Mouse (Mus musculus): ENCODE measurements around the gene Avpi1. TPM values are rescaled to one million over a fixed set of nuclear protein-coding genes. Genes with fewer than 3 reads are reported as not detected.
A peak's percentile ranks its signal among the peaks of the same experiment; 100 is the strongest.

The Avpi1 gene
- total and polyA plus RNA-seq, 3 experiments, result 49.5 to 53.3 TPM; not detected in 1

- H3K79me2 ChIP-seq (ENCODE audit: control insufficient read depth, insufficient read depth, low read length, poor library complexity), result peaks cover 17% of the 10 kb centered on the region
- H3K27ac ChIP-seq (ENCODE audit: control insufficient read depth, low read depth, low read length), result peak overlapping the region; percentile 79
- H3K27me3 ChIP-seq (ENCODE audit: control insufficient read depth in 1 of 2, insufficient read depth in 2 of 2, low read length in 2 of 2), result no peaks in the 10 kb centered on the region
- H3K36me3 ChIP-seq (ENCODE audit: control insufficient read depth in 1 of 2, insufficient read depth in 2 of 2, low read length in 2 of 2), result peaks cover 0 to 27% of the 10 kb centered on the region in 2 experiments; a peak in 2 of 4 replicates
- peaks cover 13 to 32% of the 10 kb centered on the region in 2 experiments for H3K4me1 ChIP-seq (ENCODE audit: control insufficient read depth in 1 of 2, insufficient read depth in 2 of 2, low read length in 2 of 2)
- peak; percentile 91 for DNase-seq (ENCODE audit: low read depth, low spot score)
- H3K4me3 ChIP-seq (ENCODE audit: control insufficient read depth in 1 of 2, insufficient read depth in 1 of 2, low read depth in 2 of 2, low read length in 2 of 2), result peak overlapping the region; percentile 86 to 90
- H3K9me3 ChIP-seq (replicated peaks; ENCODE audit: insufficient read depth, low read length), result no peaks in the 10 kb centered on the region
- peak overlapping the region; percentile 56 for H3K9ac ChIP-seq (ENCODE audit: control insufficient read depth, low read depth, low read length, poor library complexity, severe bottlenecking)
- peak; percentile 51; the same call in 1 of the 2 replicates for TF ChIP-seq HCFC1 (IDR thresholded peaks at IDR 0.05; ENCODE audit: low read depth, low read length)
- peak; percentile 45; the same call in 1 of the 2 replicates for TF ChIP-seq GABPA (IDR thresholded peaks at IDR 0.05; ENCODE audit: low read depth, low read length)
- TF ChIP-seq CTCF (IDR thresholded peaks at IDR 0.05 in 2 of 3, conservative IDR thresholded peaks at IDR 0.05 in 1 of 3; ENCODE audit: control insufficient read depth in 1 of 3, insufficient read depth in 1 of 3, low read depth in 2 of 3, low read length in 3 of 3, poor library complexity in 1 of 3, severe bottlenecking in 1 of 3), result no peak
- no peak for TF ChIP-seq POLR2AphosphoS5 (IDR thresholded peaks at IDR 0.05; ENCODE audit: borderline replicate concordance, low read depth, low read length)
- TF ChIP-seq CHD1 (IDR thresholded peaks at IDR 0.05; ENCODE audit: low read depth, low read length), result peak; percentile 23; the same call in 1 of the 2 replicates
- TF ChIP-seq NRF1 (IDR thresholded peaks at IDR 0.05; ENCODE audit: insufficient read depth, low read depth, low read length, poor library complexity, severe bottlenecking), result no peak
- peak; percentile 75 for TF ChIP-seq TAL1 (IDR thresholded peaks at IDR 0.05; ENCODE audit: low read length)
- 0 out of 2 replicates have a peak, but pooled peaks have one; percentile 51 for TF ChIP-seq KAT2A (conservative IDR thresholded peaks at IDR 0.05; ENCODE audit: low read depth, low read length)
- TF ChIP-seq ZKSCAN1 (IDR thresholded peaks at IDR 0.05; ENCODE audit: low read depth, low read length), result 0 out of 2 replicates have a peak, but pooled peaks have one; percentile 60
- TF ChIP-seq ELF1 (IDR thresholded peaks at IDR 0.05; ENCODE audit: low read depth, low read length), result 0 out of 2 replicates have a peak, but pooled peaks have one; percentile 39
- TF ChIP-seq RAD21 (IDR thresholded peaks at IDR 0.05; ENCODE audit: low read depth, low read length), result no peak
- peak; percentile 99 for TF ChIP-seq ETS1 (IDR thresholded peaks at IDR 0.05; ENCODE audit: low read depth, low read length)
- TF ChIP-seq USF1 (IDR thresholded peaks at IDR 0.05; ENCODE audit: low read depth, low read length), result no peak; the same call in none of the 2 replicates
- TF ChIP-seq MAX (IDR thresholded peaks at IDR 0.05; ENCODE audit: low read length), result peak; percentile 74
- no peak for TF ChIP-seq POLR2A (IDR thresholded peaks at IDR 0.05; ENCODE audit: control insufficient read depth in 1 of 2, insufficient read depth in 1 of 2, low read depth in 1 of 2, low read length in 2 of 2, poor library complexity in 1 of 2)
- TF ChIP-seq ZNF384 (IDR thresholded peaks at IDR 0.05; ENCODE audit: low read depth, low read length), result no peak; the same call in 1 of the 2 replicates
- TF ChIP-seq MYC (IDR thresholded peaks at IDR 0.05; ENCODE audit: low read depth, low read length), result peak; percentile 59; the same call in 1 of the 2 replicates
- TF ChIP-seq MXI1 (IDR thresholded peaks at IDR 0.05; ENCODE audit: low read depth, low read length), result peak; percentile 89
- TF ChIP-seq USF2 (IDR thresholded peaks at IDR 0.05; ENCODE audit: borderline replicate concordance in 1 of 2, insufficient read depth in 1 of 2, low read depth in 1 of 2, low read length in 2 of 2), result no peak
- peak; percentile 72 for TF ChIP-seq MAZ (IDR thresholded peaks at IDR 0.05; ENCODE audit: low read depth, low read length)
- TF ChIP-seq SIN3A (IDR thresholded peaks at IDR 0.05; ENCODE audit: low read length), result peak; percentile 96
- TF ChIP-seq TBP (IDR thresholded peaks at IDR 0.05; ENCODE audit: low read depth, low read length), result peak; percentile 54; the same call in 1 of the 2 replicates
- peak; percentile 62; the same call in 1 of the 2 replicates for TF ChIP-seq POLR2AphosphoS2 (IDR thresholded peaks at IDR 0.05; ENCODE audit: low read length)
- peak; percentile 98 for TF ChIP-seq RCOR1 (IDR thresholded peaks at IDR 0.05; ENCODE audit: low read depth, low read length)
- TF ChIP-seq MAFK (IDR thresholded peaks at IDR 0.05; ENCODE audit: borderline replicate concordance, low read depth, low read length), result peak; percentile 81; the same call in 1 of the 2 replicates
- TF ChIP-seq MYB (IDR thresholded peaks at IDR 0.05; ENCODE audit: low read depth, low read length), result no peak; the same call in 1 of the 2 replicates
- TF ChIP-seq JUND (IDR thresholded peaks at IDR 0.05; ENCODE audit: low read depth, low read length), result peak; percentile 45; the same call in 1 of the 2 replicates
- no peak for TF ChIP-seq UBTF (IDR thresholded peaks at IDR 0.05; ENCODE audit: borderline replicate concordance, insufficient read depth, low read depth, low read length)
- TF ChIP-seq NELFE (IDR thresholded peaks at IDR 0.05; ENCODE audit: low read depth, low read length), result no peak
- TF ChIP-seq GATA1 (IDR thresholded peaks at IDR 0.05; ENCODE audit: low read depth, low read length), result peak; percentile 100
- TF ChIP-seq ZMIZ1 (IDR thresholded peaks at IDR 0.05; ENCODE audit: low read depth, low read length), result no peak
- TF ChIP-seq EP300 (IDR thresholded peaks at IDR 0.05; ENCODE audit: low read depth in 1 of 2, low read length in 2 of 2), result peak; percentile 95 to 97
- no peak for TF ChIP-seq E2F4 (IDR thresholded peaks at IDR 0.05; ENCODE audit: borderline replicate concordance, low read depth, low read length)
- TF ChIP-seq CHD2 (IDR thresholded peaks at IDR 0.05; ENCODE audit: low read length), result peak; percentile 28; the same call in 1 of the 2 replicates
- 0 out of 2 replicates have a peak, but pooled peaks have one; percentile 1 for TF ChIP-seq ZC3H11A (IDR thresholded peaks at IDR 0.05; ENCODE audit: low read depth, low read length)
- TF ChIP-seq TCF12 (IDR thresholded peaks at IDR 0.05; ENCODE audit: low read depth, low read length), result peak; percentile 99
Measured at GRCm38 (mm10) chr19:42169322-42169975, 40.6 kb upstream of the Avpi1 start.
